Mouse (Mus musculus) subcutaneous adipose tissue, adult 2 months (tissue): ENCODE data around the gene Zscan4c. TPM values are rescaled to one million over a fixed set of nuclear protein-coding genes. Genes with fewer than 3 reads are reported as not detected.

Experiments used
- polyA plus RNA-seq: library from polyadenylated mRNA; depleted of rRNA; stranded (reverse); fragments of >200 nt; gene quantifications from 2 replicates; pipeline ENCODE4 v1.2.3, GENCODE M21; 2012; ENCODE audit warnings: low replicate concordance; rRNA removed

Zscan4c gene
- polyA plus RNA-seq = not detected in 2 replicates

GRCm38 (mm10) chr7:11005445-11005844, at the start of gene Zscan4c:
Gene Zscan4c (plus strand): TSS chr7:11005745.

Other genes starting within 250 kb of the Zscan4c start
- not detected in 2 replicates for gene Zscan4b, start 100.7 kb upstream of the Zscan4c start, polyA plus RNA-seq
- not detected in 2 replicates for gene Zscan4-ps1, start 63.9 kb downstream of the Zscan4c start, polyA plus RNA-seq
- not detected in 2 replicates for gene Zscan4d, start 160.4 kb downstream of the Zscan4c start, polyA plus RNA-seq